Mouse (Mus musculus): ENCODE data around the gene Gsk3a.

DNA sequence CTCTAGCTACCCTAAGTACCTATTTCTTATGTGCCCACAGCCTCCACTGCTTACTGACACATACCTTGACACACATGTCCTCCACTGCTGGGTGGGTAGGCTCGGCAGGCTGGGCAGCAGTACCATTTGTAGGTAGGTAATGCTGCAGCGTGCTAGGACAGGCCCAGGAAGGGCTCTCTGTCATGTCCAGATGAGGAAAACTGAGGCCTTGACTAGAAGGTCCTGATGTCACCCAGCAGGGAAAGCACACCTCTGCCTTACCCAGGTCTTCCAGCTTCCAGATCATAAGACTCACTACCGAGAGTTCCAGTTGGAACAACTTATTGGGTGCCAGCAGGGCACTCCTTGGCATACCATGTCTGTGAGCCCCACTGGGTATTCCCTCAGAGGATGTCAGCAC is 37.3 kb upstream of the Gsk3a start:
- TF ChIP-seq CTCF (conservative IDR thresholded peaks at IDR 0.05; ENCODE audit: low read length) (no peak), POU5F1 (IDR thresholded peaks at IDR 0.05; ENCODE audit: borderline replicate concordance, low read length) (no peak), NANOG (IDR thresholded peaks at IDR 0.05; ENCODE audit: borderline replicate concordance, low read length) (no peak)

Measured in E14TG2a.4 (cell line).